Mouse (Mus musculus) stomach, postnatal 0 days (tissue): ENCODE measurements around the gene Slc6a11.

Experiments
- CTCF ChIP-seq: IDR thresholded peaks from 2 replicates; pipeline ENCODE4 v1.5.1; 2016; ENCODE audit warnings: antibody characterized with exemption, low read depth, mild to moderate bottlenecking, moderate library complexity
- EP300 ChIP-seq: optimal IDR thresholded peaks from 2 replicates; pipeline ENCODE3; 2016; ENCODE audit warnings: antibody characterized with exemption

DNA sequence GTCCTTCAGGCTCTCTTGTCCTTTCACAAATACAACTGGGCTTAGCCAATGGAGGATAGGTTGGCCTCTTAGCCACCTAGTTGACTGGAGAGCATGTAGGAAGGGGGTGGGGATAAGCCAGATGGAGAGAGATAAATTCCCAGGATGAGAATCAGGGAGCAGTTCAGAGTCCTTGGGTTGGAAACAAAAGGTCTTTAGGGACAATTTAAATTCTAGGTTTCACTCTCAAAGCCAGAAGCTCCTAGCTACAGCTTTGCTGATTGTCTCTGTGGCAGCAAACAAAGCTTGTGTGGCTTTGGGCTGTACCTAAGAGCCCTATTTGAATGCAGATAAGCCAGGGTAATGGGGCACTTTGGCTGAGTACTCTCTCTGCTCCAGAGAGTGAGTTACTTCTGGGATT, 135.2 kb downstream of the Slc6a11 start:
- no peak for TF ChIP-seq CTCF
- no peak for TF ChIP-seq EP300
